Mouse (Mus musculus) v-Abl transformed pro-B cells (cell line): Measurements from ENCODE around the gene Rad9a.
"Not testable (repeated sequence)": the region's sequence is repeated elsewhere in the genome, so short reads cannot be mapped to it uniquely, and the experiment has no call there.

Experiments used
- in situ Hi-C, 2 experiments: fragments of 400-800 bp; cut with MboI; formaldehyde crosslinking; loops; one replicate each; pipeline ENCODE4 v1.15.1; 2025; ENCODE audit not compliant: unreplicated experiment in 2 of 2

Rad9a gene

DNA sequence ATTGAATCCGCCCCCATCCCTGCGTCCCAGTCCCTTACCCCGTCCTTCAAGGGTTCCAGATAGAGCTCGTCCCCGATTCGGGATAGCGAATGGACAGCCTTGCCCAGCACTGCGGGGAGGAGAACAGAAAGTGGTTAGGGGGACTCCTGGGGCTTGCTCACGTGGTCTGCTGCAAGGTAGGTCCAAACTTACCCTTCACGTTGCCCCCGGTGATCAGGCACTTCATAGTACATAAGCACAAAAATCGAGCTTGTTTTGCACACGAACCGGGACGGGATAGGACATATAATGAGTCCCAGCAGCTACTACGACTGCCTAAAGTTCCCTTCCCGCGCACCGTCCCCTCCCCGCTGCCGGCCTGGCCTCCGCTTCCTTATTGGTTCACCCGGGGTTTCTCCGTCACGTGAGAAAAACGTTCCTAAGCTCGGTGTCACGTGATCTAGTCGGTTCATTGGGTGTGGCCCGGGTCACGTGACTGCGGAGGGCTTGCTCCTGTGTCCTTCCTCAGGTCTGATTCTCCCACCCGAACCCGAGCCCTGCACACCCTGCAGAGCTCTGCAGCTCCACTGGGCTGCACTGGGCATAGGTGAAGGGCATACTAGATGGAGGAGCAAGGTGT lies at the start of gene Rad9a:
Gene Rad9a (minus strand): TSS at position 372 of the 619 bp plus-strand sequence.
- in situ Hi-C loops = loop anchor here (5.0 kb wide), 5 partner anchors 34 to 184 kb away; partner anchors contain the start of gene Aip (in 1 of the 2)

DNA sequence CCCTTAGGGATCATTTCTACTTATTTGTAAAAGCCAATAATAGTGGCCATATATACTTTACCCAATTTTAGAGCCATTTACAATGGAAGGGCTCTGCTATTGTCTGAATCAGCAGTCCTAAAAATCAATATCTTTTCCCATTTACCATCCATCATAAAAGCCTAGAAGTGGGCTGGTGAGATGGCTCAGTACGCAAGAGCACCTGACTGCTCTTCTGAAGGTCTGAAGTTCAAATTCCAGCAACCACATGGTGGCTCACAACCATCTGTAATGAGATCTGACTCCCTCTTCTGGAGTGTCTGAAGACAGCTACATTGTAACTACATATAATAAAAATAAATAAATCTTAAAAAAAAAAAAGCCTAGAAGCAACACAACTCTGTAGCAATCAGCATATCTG lies 47.2 kb upstream of the Rad9a start:
- in situ Hi-C loops = not testable (repeated sequence)

DNA sequence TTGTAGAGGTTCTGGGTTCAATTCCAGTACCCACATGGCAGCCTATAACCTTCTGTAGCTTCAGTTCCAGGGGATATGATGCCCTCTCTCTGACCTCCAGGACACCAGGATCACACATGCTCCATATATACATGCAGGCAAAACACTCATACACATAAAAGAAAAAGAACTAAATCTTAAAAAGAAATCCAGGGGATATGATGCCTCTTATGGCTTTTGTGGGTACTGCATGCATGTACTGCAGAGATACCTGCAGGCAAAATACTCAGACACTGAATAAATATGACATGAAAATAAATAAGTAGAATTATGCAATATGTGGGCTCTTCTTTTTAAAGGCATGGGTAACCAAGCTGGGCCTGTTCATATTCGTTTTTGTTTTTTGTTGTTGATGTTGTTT lies 45.5 kb upstream of the Rad9a start:
- in situ Hi-C loops = no loop called here

DNA sequence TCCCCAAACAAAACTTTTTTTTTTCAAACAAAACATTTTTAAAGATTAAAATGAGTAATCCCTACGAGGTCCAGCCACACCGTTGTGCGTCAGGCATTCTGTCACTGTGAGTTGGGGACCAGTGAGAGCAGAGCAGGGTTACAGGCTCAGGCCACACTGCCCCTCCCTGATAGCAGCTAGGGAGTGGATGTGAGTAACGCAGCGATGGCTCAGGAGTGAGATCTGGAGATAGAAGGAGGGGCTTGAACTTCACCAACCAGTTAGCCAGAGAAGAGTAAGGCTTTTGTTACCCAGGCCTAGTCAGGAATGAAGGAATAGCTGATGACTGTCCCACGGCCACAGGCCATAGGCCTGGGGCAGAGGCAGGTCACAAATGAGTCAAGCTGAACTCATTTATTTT lies 43.3 kb upstream of the Rad9a start:
- in situ Hi-C loops = loop anchor here in 1 of 2 experiments (5.0 kb wide), 1 partner anchor 37 kb away; no protein-coding TSS in a partner anchor

DNA sequence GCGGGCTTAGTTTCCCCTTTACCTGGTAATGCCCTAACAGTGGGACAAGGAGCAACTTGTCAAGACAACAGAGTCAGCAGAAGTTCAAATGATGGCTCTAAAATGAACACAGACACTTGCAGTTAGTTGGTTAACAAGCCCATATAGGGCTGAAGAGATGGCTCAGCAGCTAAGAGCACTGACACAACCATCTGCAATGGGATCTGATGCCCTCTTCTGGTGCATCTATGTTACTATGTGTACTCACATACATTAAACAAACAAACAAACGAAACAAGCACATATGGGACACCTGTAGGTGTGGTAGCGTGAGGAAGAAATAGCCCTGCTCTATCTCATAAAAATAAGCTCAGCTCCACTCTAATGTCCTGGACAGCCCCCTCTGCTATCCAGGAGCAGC lies 41.0 kb upstream of the Rad9a start:
- in situ Hi-C loops = loop anchor here in 1 of 2 experiments (5.0 kb wide), 1 partner anchor 35 kb away; no protein-coding TSS in a partner anchor

DNA sequence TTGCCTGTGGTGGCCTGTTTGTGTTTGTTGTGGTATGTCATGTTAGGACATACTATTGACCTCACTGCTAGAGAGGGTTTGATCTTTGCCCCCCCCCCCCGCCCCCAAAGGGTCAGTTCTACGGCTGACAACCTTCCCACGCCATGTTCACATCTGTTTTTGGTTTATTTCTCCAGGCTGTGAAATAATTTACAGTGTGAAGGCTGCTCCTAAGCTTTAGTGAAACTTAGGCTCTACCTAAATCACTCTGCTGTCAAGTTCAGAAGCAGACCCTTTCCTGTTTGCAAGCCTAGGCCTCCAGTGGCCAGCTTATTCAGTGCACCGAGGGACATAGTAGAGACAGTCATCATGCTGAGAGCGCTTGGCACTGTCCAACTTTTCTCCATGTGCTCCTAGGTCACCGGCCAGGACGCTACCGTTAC lies 38.8 kb upstream of the Rad9a start:
- in situ Hi-C loops = loop anchor here in 1 of 2 experiments (5.0 kb wide), 1 partner anchor 33 kb away; no protein-coding TSS in a partner anchor

DNA sequence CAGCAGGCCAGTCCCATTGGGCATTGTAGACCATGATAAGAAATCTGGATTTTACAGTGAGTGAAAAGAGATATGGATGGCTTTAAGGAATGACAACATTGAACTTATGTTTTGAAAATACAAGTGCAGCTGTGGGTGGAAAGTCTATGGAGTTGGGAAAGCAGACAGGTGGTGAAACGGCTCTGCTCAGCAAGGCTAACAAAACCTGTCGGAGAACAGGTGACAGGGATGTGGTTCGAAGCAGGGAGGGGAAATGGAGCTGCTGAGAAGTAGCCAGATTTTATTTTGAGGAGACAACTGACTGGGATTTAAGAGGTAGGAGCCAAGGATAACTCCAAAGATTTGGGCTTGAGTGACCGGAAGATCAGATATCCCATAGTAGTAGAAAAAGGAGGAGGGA lies 33.1 kb upstream of the Rad9a start:
- in situ Hi-C loops = loop anchor here in 1 of 2 experiments (10.0 kb wide), 1 partner anchor 450 kb away; no protein-coding TSS in a partner anchor

DNA sequence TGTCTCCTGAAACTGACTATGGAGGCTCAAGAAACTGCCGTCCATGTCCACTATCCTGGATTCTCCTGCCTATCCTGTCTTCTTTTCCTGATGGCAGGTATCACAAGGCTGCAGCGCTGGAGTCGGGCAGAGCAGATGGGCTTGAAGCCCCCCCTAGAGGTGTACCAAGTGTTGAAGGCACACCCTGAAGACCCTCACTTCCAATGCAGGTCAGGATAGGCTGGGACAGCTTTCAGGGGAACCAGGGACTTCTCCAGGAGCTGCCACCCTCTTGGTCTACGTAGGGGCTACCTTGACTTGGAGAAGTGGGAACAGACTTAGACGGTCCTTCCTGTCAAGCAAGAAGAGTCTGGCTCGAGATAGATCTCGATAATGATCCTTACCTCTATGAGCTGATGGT lies 31.2 kb upstream of the Rad9a start:
- in situ Hi-C loops = loop anchor here in 1 of 2 experiments (10.0 kb wide), 1 partner anchor 448 kb away; no protein-coding TSS in a partner anchor

DNA sequence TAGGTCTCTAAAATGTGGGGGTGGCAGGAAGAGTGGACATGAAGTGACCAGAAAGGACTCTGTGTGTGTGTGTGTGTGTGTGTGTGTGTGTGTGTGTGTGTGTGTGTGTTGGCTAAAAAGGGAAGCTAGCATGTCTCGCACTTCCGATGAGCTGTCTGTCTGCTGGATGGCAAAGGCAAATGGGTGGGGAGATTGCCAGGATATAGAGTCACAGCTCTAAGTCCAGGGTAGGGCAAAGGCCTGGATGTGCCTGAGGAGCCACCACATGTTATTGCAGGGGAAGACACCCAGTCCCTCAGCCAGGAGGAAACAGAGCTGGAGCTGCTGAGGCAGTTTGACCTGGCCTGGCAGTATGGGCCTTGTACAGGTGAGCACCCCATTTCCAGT lies 30.7 kb upstream of the Rad9a start:
- in situ Hi-C loops = loop anchor here in 1 of 2 experiments (10.0 kb wide), 1 partner anchor 447 kb away; no protein-coding TSS in a partner anchor

DNA sequence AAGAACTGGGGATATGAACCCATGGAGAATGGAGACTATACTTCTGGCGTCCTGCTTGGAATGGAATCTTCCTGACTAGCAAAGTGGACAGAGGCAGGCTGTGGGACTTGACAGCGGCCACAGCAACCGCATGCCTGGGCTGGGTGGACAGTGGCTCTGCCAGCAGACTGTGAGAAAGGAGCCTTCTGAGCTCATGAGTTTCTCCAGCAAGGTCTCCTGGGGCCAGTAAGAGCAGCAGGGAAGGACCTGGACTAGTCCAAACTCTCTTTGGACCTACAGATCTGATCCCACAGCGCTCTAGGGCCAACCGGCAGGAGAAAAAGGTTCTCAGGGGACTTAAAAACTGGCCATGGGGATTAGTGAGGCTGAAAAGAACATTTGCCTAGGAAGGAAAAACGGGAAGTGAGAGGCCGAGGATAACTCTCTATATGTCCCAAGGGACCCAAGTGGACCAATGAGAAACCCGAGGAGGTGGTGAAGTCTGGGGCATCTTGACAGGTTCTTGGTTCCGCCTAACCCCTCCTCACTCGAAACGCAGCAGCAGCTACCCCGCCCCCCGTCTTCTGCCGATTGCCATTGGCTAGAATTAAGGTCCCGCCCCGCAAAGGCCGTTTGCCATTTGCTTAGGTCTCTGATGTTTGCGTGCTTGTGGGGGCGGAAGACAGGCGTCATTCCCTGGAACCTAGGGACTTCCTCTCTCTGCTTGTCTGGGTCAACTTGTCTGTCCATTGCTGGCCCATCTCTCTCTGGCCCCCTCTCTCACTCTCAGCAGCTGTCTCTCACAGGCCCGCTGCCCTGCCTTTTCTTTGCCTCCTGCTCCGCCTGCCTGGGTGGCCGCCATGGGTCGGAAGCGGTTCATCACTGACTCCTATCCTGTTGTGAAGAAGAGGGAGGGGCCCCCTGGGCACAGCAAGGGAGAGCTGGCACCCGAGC lies 30.1 kb upstream of the Rad9a start, which contains the start of gene Pold4:
Gene Pold4 (plus strand): TSS at position 647 of the 933 bp plus-strand sequence.
- in situ Hi-C loops = loop anchor here in 1 of 2 experiments (10.0 kb wide), 1 partner anchor 447 kb away; no protein-coding TSS in a partner anchor

DNA sequence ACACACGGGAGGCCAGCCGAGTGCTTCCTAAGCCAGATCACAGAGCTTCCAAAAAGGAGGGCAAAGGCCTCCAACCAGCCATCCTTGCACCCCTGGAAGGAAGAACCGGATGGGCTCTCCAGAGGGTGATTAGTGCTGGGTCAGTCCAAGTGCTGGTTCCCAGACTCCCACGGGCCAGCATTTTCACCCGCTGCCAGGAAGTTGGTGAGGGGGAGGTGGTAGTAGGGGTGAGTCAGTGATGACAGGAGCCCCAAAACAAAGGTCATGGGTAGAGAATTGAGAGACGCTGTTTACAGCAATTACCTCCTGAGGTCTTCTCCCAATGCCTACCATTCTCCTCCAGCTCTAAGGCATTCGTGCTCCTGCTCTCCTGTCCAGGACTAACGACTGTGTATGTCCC lies 29.0 kb upstream of the Rad9a start:
- in situ Hi-C loops = loop anchor here in 1 of 2 experiments (10.0 kb wide), 1 partner anchor 446 kb away; no protein-coding TSS in a partner anchor

DNA sequence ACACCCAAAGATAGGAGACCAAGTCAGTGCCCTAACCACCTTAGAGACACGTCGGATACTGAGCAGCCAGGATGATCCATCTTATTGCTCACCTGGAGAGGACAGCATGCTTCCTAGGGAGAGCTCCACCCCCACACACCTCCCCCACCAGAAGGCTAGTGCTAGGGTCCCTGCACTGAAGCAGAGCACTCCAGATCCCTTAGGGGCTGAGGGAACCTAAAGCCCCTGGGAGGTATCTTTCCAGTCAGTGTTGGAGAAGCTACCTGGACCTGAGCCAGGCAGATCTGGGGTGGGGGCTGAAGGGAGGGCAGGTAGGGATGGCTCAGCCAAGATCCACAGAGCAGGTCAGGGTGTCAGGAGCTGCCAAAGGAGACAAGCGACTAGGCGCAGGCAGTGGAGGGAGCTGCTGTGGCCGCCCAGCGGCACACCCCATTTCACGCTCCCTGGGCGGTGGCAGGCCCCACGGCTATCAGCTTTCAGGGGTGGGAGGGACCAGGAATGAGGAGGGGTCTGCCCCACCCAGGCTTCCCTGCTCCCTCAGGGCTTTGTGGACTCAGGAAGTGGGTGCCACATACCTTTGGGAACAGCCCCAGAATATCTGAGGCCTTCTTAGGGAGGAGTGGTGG lies 28.1 kb upstream of the Rad9a start:
- in situ Hi-C loops = loop anchor here in 1 of 2 experiments (10.0 kb wide), 1 partner anchor 445 kb away; no protein-coding TSS in a partner anchor

DNA sequence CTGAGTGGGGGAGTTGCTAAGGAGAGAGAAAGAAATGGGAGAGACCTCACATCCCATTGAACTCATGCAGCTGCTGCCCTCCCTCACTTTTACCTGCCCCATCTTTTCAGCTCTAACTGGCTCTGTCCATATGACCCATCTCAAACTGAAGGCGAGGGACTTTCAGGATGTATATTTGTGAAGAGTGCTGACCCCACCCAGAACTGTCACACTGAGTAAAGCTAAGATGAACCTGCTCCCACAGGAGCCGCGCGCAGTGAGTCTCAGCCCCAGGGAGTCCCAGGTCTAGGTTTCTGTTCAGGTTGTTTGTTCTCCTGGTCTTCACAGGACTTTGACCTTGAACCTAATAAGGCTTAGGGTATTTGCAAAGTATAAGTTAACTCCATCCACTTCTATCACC lies 27.4 kb upstream of the Rad9a start:
- in situ Hi-C loops = no loop called here

DNA sequence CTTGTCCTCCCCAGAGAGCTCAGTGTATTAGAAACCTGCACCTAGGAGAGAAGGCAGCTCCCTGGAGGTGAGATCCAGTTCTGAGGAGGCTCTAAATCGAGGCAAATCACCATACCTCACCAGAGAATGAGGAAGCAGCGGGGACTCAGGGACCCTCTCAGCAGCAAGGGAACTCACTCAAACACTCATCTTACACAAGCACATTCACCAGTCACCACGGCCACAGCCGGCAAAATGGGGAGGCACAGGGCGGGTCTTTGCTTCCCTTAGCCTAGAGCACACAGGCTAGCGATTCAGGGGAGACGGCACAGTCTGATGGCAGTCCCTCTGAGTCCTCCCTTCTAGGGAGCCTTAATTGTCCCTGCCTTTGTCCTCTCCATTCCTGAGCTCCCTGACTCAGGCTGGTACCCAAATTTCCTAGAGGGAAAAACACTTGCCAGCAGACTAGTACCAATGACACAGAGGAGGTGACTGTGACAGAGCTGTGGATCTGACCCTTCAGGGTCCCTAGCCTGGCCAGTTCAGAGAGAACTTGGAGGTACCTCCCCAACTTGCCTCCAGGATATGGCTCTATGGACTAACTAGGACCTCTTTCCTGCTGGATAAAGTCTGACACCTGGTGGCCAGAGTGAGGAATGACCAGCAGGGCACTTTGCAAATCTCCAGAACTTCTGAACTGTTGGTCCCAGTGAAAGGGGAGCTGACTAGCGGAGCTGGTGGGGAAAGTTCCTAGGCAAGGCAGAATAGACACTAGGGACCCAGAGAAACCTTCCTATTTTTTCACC lies 26.6 kb upstream of the Rad9a start:
- in situ Hi-C loops = no loop called here

DNA sequence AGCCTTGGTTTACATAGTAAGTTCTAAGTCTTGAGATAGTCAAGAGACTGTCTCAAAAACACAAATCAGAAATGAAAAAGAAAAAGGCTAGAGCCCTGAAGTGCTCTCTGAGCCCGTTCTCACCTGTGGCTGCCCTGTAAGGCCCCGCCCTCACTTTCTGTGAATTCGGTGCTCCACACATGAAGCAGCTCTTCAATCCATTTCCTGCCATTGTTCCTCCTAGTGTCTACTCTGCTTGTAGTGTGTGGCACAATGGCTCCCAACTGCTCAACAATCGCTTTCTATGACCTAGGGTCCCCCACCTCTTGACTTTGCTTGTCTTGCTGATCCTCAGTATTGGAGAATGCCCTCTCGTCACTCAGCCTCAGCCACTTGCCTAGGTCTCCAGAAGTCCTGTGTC lies 26.0 kb upstream of the Rad9a start:
- in situ Hi-C loops = no loop called here

DNA sequence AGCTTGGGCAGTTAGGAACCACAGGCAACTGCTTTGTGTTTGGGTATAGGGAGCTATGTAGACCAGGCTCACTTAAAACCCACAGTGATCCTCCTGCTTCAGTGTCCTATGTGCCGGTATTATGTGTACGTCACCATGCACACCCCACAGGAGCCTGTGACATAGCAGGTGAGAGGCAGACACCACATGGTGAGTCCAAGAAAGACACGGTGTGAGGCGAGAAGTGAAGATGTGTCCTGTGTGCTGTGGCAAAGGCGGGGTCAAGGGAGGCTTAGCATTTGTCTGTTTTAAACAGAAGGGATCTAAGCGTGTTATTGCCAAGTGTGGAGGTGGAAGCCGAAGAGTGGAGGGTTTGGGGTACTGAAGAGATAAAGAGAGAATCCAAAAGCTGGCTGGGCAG lies 25.3 kb upstream of the Rad9a start:
- in situ Hi-C loops = no loop called here

DNA sequence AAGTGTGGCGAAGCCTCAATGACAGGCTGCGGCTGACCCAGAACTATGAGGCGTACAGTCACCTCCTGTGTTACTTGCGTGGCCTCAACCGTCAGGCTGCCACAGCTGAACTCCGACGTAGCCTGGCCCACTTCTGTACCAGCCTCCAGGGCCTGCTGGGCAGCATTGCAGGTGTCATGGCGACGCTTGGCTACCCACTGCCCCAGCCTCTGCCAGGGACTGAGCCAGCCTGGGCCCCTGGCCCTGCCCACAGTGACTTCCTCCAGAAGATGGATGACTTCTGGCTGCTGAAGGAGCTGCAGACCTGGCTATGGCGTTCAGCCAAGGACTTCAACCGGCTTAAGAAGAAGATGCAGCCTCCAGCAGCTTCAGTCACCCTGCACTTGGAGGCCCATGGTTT lies 20.7 kb upstream of the Rad9a start:
- in situ Hi-C loops = no loop called here

DNA sequence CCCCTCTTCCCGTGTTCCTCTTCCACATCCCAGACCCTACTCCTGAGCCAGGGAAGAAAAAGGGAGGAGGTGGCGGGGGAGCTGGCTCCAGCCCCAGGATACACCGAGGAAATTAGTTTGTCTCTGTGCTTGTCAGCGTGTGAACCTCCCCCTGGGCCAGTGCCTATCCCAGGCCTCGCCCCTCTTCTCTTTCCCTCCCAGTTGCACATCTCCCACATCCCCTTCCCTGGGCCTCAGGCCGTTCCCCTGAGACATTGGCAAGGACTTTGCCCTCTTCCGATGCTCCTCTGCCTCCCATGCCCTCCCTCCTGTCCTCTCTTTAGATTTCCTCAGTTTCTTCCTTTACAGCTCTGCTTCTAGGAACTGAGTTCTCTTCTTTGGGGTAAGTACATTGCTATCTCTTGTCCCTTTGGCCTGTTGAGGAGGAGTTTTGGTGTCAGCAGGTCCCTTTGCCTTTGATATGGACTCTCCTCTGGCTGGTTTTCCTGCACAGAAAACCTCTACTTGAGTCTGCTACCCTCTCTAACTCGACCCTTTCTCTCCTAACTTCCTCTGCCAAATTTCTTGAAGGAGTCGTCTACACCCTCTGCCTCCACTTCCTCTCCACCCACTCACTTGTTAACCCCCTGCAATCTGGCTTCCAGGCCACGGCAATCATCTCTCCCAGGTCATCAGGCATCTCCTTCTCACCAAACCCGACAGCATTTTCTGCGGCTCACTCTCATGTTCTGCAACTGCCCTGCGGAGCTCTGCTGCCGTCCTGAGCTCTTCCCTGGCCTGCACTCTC lies 19.7 kb upstream of the Rad9a start:
- in situ Hi-C loops = no loop called here

DNA sequence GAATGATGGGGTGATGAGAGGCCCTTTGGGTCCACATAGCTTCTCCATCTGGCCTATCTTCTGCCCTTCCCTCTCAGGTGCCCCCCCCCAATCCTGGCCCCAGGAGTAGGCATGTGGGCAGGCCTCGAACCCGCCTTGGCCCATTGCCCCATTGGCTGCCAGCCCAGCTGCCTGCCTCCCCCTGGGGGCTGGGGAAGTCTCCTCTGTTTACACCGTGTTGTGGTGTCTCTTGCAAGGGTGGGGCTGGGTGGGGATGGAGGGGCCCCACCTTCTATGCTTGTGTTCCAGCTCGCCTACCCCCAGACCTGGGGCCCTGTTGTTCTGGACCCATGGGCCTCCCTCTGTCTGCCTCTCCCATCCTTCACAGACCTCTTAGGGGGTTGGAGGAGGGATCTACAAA lies 19.0 kb upstream of the Rad9a start:
- in situ Hi-C loops = no loop called here
